Mouse (Mus musculus): ENCODE results near the gene Commd1. TPM values are rescaled to one million over a fixed set of nuclear protein-coding genes. Genes with fewer than 3 reads are reported as not detected.

Commd1 gene
- polyA plus RNA-seq, 1 experiment from 2014 or later: 209 TPM

DNA sequence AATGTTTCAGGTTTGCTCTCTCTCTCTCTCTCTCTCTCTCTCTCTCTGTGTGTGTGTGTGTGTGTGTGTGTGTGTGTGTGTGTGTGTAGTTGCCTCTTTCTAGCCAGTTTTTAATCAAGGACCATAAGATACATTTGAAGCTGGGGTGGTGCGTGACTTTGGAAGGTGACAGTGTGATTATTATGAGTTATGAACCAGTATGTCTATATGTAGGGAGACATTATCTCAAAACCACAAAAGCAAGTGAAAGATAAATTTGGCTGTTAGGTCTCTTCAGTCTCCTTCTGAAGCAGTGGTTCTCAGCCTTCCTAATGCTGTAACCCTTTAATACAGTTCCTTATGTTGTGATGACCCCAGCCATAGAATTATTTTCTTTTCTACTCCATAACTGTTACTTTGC is 96.8 kb downstream of the Commd1 start:
- H3K9ac ChIP-seq: no peak overlapping the region
- H3K4me1 ChIP-seq (replicated peaks): 0 out of 2 replicates have a peak, but pooled peaks cover 4% of the 10 kb centered on the region
- no peaks in the 10 kb centered on the region for H3K36me3 ChIP-seq
- H3K4me3 ChIP-seq (replicated peaks): no peak overlapping the region
- no peaks in the 10 kb centered on the region for H3K27me3 ChIP-seq
- ATAC-seq (ENCODE audit: low read depth) (no peak), DNase-seq (no peak)
- WGBS (ENCODE audit: insufficient replicate concordance): 27% methylated on average over 1 of the region's 1 CpGs
- H3K27ac ChIP-seq: no peak overlapping the region
- no peak overlapping the region for H3K4me2 ChIP-seq
- H3K9me3 ChIP-seq (replicated peaks): no peaks in the 10 kb centered on the region

DNA sequence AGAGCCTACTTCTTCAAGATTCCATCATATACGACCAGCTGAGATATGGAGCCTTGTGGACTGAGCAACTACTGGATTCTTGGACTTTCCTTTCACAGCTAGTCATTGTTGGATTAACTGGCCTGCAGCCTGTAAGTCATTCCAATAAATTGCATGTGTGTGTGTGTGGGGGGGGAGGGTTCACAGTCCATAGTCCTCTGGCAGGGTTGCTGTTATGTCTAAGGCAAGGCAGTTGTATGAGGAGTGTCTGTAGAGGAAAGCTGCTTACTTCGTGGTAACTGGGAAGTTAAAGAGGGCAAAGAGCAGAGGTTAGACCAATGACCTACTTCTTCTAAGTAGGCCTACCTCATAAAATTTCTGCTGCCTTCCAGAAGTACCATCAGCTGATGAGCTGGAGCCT is 98.5 kb downstream of the Commd1 start:
- ATAC-seq (ENCODE audit: low read depth) (no peak), DNase-seq (no peak)
- WGBS (ENCODE audit: insufficient replicate concordance): 51% methylated on average over 2 of the region's 2 CpGs
- Histone ChIP-seq H3K27ac (no peak overlapping the region), H3K9me3 (replicated peaks) (no peaks in the 10 kb centered on the region), H3K4me2 (no peak overlapping the region), H3K9ac (no peak overlapping the region), H3K4me3 (replicated peaks) (no peak overlapping the region), H3K36me3 (no peaks in the 10 kb centered on the region), H3K27me3 (no peaks in the 10 kb centered on the region), H3K4me1 (replicated peaks) (0 out of 2 replicates have a peak, but pooled peaks cover 4% of the 10 kb centered on the region)

DNA sequence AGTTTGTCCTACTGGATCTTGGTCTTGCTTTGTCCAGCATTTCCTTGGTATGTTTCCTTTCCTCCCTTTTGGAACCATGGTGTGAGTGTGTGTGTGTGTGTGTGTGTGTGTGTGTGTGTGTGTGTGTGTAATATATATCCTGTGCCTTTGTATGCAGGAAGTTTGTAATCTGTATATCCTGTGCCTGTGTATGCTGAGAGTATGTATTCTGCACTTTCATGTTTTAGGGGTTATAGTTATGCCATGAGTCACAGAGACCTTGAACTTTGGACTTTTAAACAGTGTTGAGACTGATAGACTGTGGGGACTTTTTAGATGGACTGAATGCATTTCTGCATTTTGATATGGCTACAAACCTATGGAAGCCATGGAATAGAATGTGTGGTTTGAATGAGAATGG is 99.3 kb downstream of the Commd1 start:
- H3K4me1 ChIP-seq (replicated peaks): 0 out of 2 replicates have a peak, but pooled peaks cover 4% of the 10 kb centered on the region
- H3K27me3 ChIP-seq: no peaks in the 10 kb centered on the region
- no peak for DNase-seq
- no peaks in the 10 kb centered on the region for H3K36me3 ChIP-seq
- H3K9ac ChIP-seq: no peak overlapping the region
- H3K27ac ChIP-seq: no peak overlapping the region
- no peak for ATAC-seq (ENCODE audit: low read depth)
- no peaks in the 10 kb centered on the region for H3K9me3 ChIP-seq (replicated peaks)
- H3K4me2 ChIP-seq: no peak overlapping the region
- H3K4me3 ChIP-seq (replicated peaks): no peak overlapping the region

DNA sequence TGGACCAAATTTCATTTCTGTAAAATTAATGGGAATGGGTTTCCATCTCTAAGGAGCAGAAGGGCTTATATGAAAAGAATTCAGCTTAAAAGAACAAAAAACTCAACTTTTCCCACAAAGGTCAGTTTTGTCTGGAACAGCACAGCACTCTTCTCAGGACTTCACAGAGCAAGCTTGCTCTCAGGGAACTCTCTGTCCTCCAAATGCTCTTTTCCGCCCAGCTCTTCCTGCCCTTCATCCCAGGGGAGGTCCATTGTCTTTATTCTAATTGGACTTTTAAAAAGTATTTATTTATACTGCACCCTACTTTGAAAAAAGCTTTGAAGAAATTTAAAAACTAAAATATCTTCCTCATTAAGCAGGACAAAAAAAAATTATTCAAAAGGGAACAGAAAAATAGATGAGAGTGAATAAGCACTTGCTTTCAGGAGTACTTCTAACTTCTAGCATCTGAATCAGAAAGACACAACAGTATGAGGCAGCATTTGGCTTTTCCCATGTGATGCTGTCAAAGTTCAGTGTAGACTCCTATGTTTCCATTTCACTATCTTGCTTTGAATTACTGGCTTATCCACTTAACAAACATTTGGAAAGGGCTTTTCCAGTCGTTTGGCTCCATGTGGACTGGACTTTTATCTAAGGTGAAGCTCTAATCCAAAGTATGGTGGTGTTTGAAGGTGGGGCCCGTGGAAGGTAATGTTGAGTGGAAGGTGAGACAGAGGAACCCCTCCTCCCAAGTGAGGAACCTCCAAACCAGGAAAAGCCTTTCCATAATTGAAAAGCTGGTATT is 101.6 kb downstream of the Commd1 start:
- no peak overlapping the region for H3K9ac ChIP-seq
- H3K27ac ChIP-seq: no peak overlapping the region
- H3K36me3 ChIP-seq: no peaks in the 10 kb centered on the region
- H3K4me2 ChIP-seq: no peak overlapping the region
- 56% methylated on average over 3 of the region's 3 CpGs for WGBS (ENCODE audit: insufficient replicate concordance)
- H3K27me3 ChIP-seq: no peaks in the 10 kb centered on the region
- DNase-seq (no peak), ATAC-seq (ENCODE audit: low read depth) (no peak)
- no peaks in the 10 kb centered on the region for H3K9me3 ChIP-seq (replicated peaks)
- H3K4me1 ChIP-seq (replicated peaks): peaks cover 21% of the 10 kb centered on the region
- H3K4me3 ChIP-seq (replicated peaks): no peak overlapping the region

DNA sequence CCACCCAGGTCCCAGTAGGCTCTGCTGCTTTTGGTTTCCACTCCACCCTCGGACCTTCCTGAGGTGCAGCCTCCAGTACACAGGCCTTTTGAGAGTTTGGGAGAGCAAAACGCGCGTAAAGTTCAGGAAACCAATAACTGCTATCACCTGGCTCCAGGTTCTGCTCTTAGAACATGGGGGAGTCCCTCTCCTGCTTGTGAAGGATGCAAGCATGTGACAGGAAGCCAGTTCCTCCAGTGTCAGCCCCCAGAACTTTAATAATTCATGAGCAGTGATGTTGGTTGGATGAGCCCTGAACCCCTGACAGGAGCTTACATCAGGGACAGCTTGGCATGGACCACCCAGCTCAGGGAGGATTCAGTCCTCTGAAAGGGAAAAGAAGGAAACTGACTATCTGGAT is 102.5 kb downstream of the Commd1 start:
- H3K27me3 ChIP-seq: no peaks in the 10 kb centered on the region
- ATAC-seq (ENCODE audit: low read depth) (no peak), DNase-seq (no peak)
- no peaks in the 10 kb centered on the region for H3K9me3 ChIP-seq (replicated peaks)
- H3K27ac ChIP-seq: no peak overlapping the region
- 66% methylated on average over 4 of the region's 4 CpGs for WGBS (ENCODE audit: insufficient replicate concordance)
- no peak overlapping the region for H3K4me2 ChIP-seq
- peaks cover 21% of the 10 kb centered on the region for H3K4me1 ChIP-seq (replicated peaks)
- H3K4me3 ChIP-seq (replicated peaks): no peak overlapping the region
- no peak overlapping the region for H3K9ac ChIP-seq
- H3K36me3 ChIP-seq: no peaks in the 10 kb centered on the region

DNA sequence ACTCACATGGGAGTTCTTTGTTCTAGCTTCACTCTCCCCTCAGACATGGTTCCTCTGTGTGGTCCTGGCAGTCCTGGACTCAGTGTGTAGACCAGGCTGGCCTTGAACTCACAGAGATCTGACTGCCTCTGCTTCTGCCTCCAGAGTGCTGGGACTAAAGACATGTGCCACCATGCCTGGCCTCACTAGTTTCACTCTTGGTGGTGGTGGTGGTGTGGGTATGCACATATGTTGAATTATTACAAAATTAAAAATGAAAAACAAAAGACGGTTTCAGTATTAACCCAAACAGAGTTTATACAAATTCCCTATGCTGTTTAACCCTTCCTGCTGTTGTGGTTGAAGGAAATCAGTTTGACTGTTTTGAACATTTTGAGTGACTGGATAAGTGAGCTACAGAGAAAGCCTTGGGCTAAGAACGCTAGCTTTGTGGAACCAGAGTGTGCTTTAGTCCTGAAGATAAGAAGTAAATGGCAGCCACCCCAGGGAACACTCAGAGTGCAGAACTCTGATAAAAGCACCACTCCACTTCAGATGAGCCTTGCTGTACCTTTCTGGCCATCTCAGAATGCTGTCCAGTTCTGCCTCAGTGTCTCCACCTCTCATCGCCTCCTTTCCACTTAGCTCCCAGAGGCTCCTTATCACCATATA is 105.4 kb downstream of the Commd1 start:
- Histone ChIP-seq H3K4me2 (peak overlapping the region; percentile 13), H3K36me3 (no peaks in the 10 kb centered on the region), H3K9me3 (replicated peaks) (no peaks in the 10 kb centered on the region), H3K4me1 (replicated peaks) (peaks cover 30% of the 10 kb centered on the region), H3K27ac (peak overlapping the region; percentile 65), H3K9ac (peak overlapping the region; percentile 22; the same call in 1 of the 2 replicates), H3K4me3 (replicated peaks) (no peak overlapping the region), H3K27me3 (no peaks in the 10 kb centered on the region)
- 18% methylated on average over 3 of the region's 3 CpGs for WGBS (ENCODE audit: insufficient replicate concordance)
- DNase-seq: peak; percentile 39
- ATAC-seq (ENCODE audit: low read depth): peak; percentile 94

DNA sequence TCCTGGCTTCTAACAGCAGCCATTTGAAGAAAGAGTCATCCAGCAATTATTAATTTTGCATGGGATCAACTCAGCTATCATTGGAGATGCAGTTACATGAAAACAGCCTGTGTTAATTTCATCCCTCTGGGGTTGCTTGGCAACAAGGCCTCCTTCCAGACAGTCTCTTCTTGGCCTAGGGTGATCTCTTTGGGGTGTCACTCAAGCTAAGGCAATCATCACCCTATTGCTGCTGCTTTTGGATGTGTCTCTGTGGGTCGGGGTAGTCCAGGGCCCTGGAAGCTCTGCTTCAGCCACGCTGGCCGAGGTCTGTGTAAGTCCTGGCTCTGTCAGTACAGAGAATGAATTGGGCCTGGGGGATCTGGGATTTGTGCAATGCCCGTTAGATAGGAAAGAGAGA is 106.9 kb downstream of the Commd1 start:
- Histone ChIP-seq H3K4me3 (replicated peaks) (no peak overlapping the region), H3K9me3 (replicated peaks) (no peaks in the 10 kb centered on the region), H3K27me3 (no peaks in the 10 kb centered on the region), H3K9ac (no peak overlapping the region), H3K4me2 (no peak overlapping the region), H3K27ac (no peak overlapping the region), H3K36me3 (no peaks in the 10 kb centered on the region), H3K4me1 (replicated peaks) (peaks cover 36% of the 10 kb centered on the region)
- no peak for DNase-seq
- no peak for ATAC-seq (ENCODE audit: low read depth)
- WGBS (ENCODE audit: insufficient replicate concordance): 82% methylated on average over 4 of the region's 4 CpGs

DNA sequence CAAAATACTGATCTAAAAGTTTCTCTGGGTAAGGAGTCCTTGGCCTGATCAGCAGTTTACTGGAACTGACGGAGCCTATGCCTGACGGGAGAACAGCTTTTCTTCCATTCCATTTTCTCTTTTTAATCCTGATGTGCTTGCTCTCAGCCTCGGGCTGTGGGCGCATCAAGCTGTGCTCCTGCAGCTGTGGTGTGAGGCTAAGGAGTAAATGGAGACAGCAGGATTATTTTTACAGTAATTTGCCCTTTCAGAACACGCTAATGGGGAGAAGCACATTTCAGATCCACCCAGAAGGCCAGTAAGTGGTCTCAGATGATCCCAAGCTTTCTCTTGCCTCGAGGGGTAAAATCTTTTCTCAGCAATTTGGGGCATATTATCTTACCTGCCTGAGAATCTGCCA is 107.4 kb downstream of the Commd1 start:
- Histone ChIP-seq H3K4me1 (replicated peaks) (peaks cover 36% of the 10 kb centered on the region), H3K27ac (no peak overlapping the region), H3K9me3 (replicated peaks) (no peaks in the 10 kb centered on the region), H3K27me3 (no peaks in the 10 kb centered on the region), H3K36me3 (no peaks in the 10 kb centered on the region), H3K9ac (no peak overlapping the region), H3K4me2 (no peak overlapping the region), H3K4me3 (replicated peaks) (no peak overlapping the region)
- no peak for ATAC-seq (ENCODE audit: low read depth)
- 72% methylated on average over 6 of the region's 6 CpGs for whole genome bisulfite sequencing (ENCODE audit: insufficient replicate concordance)
- no peak for DNase-seq

DNA sequence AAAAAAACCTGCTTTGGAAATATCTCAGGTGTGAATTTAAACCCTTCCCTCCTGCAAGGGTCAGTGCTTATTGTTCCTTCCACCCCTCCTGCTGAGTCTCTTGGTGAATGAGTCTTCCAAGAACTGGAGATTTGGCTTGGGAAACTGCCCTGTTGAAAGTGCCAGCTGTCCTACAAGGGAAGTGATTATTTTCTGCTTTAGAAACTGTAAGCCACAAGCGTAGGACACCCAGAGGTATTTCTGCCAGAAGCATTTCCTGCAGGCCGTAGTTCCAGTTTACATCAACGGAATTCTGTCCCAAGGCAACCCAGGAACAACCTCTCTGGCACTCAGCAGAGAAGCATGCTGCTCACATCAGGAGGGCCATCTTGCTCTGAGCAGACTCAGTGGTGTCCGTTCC is 108.8 kb downstream of the Commd1 start:
- no peak for DNase-seq
- H3K4me2 ChIP-seq: no peak overlapping the region

DNA sequence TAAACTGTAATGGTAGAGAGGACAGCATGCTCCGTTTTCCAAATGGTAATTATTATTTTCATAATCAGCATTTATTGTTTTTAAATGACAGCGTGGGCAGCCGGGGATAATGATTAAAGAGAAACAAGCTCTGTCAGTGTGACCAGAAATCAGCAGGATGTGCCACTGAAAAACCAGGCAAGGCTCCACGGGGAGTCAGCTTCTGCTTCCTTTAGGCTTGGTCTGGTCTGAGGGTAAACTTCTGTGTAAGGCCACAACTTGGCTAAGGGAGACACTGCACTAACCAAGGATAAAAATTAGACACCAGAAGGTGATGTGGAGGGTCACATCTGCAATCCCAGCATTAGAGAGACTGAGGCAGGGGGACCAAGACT is 109.9 kb downstream of the Commd1 start:
- H3K4me3 ChIP-seq (replicated peaks): peak overlapping the region; percentile 40
- DNase-seq (no peak), ATAC-seq (ENCODE audit: low read depth) (no peak)
- 17% methylated on average over 4 of the region's 4 CpGs for WGBS (ENCODE audit: insufficient replicate concordance)
- H3K4me2 ChIP-seq: peak overlapping the region; percentile 62
- peak overlapping the region; percentile 57; the same call in 1 of the 2 replicates for H3K27ac ChIP-seq
- peak overlapping the region; percentile 51; the same call in 1 of the 2 replicates for H3K9ac ChIP-seq
- H3K36me3 ChIP-seq: no peaks in the 10 kb centered on the region
- H3K4me1 ChIP-seq (replicated peaks): peaks cover 31% of the 10 kb centered on the region
- H3K27me3 ChIP-seq: no peaks in the 10 kb centered on the region
- H3K9me3 ChIP-seq (replicated peaks): no peaks in the 10 kb centered on the region

More for the DNA sequence above, 108.8 kb downstream of the Commd1 start:
- H3K36me3 ChIP-seq: no peaks in the 10 kb centered on the region
- H3K4me3 ChIP-seq (replicated peaks): no peak overlapping the region
- H3K9me3 ChIP-seq (replicated peaks): no peaks in the 10 kb centered on the region
- 0 out of 2 replicates have a peak overlapping the region, but pooled peaks have one; percentile 4 for H3K27ac ChIP-seq
- H3K4me1 ChIP-seq (replicated peaks): peaks cover 36% of the 10 kb centered on the region
- 61% methylated on average over 4 of the region's 4 CpGs for WGBS (ENCODE audit: insufficient replicate concordance)
- H3K9ac ChIP-seq: no peak overlapping the region
- ATAC-seq (ENCODE audit: low read depth): no peak
- no peaks in the 10 kb centered on the region for H3K27me3 ChIP-seq

DNA sequence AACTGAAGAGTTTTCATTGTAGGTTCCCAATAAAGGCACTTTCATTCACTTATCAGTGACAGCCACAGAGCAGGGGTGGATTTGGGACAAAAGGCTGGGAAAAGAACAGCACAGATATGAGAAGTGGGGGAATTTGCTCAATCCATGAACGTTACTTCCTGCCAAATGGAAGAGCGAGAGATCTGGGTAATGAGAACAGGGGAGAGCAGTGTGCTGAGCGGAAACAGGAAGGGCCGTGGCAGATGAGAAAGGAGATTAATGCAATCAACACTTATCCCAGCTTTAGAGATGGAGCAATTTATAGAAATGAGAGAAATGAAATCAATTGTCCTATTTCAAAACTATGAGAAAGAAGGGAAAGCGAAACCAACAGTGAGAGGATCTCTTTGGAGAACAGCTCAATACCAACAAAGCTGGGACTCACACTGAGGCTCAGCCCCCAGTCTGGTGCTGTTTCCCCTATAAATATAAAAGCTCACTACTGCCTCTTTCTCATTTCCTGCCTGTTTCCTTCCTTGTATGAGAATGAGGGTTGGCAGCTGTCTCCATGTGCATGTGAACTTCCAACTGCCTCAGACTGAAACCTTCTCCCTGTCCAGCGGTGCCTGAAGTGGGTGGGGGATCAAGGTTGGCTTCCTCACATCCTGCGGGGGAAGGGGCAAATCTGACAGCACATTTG is 110.4 kb downstream of the Commd1 start:
- Histone ChIP-seq H3K4me1 (replicated peaks) (peaks cover 26% of the 10 kb centered on the region), H3K9me3 (replicated peaks) (no peaks in the 10 kb centered on the region), H3K36me3 (no peaks in the 10 kb centered on the region), H3K27ac (peak overlapping the region; percentile 57), H3K4me2 (peak overlapping the region; percentile 62), H3K9ac (peak overlapping the region; percentile 51), H3K4me3 (replicated peaks) (peak overlapping the region; percentile 40), H3K27me3 (no peaks in the 10 kb centered on the region)
- 20% methylated on average over 7 of the region's 7 CpGs for WGBS (ENCODE audit: insufficient replicate concordance)
- no peak for DNase-seq
- ATAC-seq (ENCODE audit: low read depth): peak; percentile 39; the same call in 1 of the 2 replicates

Data from liver, embryonic 13.5 days (tissue).